Mouse (Mus musculus) embryonic stem cell, embryonic (primary cell): ENCODE measurements at regions not wholly inside any gene's neighbourhood (a gene's known extent, or its start where the extent isn't known, plus 50 kb on each side); places are given as distances from the start of the nearest gene placed in this dataset.
"Not testable (repeated sequence)": the region's sequence is repeated elsewhere in the genome, so short reads cannot be mapped to it uniquely, and the experiment has no call there.

ENCODE experiments used
- CTCF ChIA-PET, 4 experiments: fragments of 300-600 bp in 2 of 4; fragments of 350-600 bp in 2 of 4; sonication (Branson Sonifier 250); formaldehyde crosslinking; loops; one replicate each; lab custom pipeline; 2022; ENCODE audit warnings: inconsistent platforms in 2 of 4; lab: Charles Lee
- POLR2A ChIA-PET, 4 experiments: fragments of 300-600 bp in 2 of 4; fragments of 350-600 bp in 2 of 4; sonication (Branson Sonifier 250); formaldehyde crosslinking; loops; one replicate each; lab custom pipeline; 2022; ENCODE audit warnings: antibody characterized with exemption in 4 of 4, inconsistent platforms in 1 of 4; lab: Charles Lee

GRCm38 (mm10) chr9:27541585-27542151, 145.1 kb downstream of the Spata19 start:
- POLR2A ChIA-PET, result no interaction called here
- CTCF ChIA-PET, result no interaction called here

DNA sequence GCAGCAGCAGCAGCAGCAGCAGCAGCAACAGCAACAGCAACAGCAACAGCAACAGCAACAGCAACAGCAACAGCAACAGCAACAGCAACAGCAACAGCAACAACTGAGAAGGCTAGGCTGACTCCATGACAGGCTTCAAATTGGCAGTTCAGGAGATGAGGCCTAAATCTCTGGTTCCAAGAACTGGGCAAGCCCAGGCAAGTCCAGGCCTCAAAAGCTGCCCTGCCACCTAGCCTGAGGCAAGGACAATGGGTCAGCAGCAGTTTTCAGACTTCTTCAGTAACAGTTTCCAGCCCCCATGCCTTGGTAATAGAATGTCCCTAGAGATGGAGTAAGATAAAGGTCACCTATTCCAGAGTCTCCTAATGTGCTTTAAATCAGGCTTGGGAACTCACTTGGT, 158.1 kb downstream of the Spata19 start:
- POLR2A ChIA-PET, CTCF ChIA-PET: not testable (repeated sequence)

GRCm38 (mm10) chr9:27556315-27557225, 160.0 kb downstream of the Spata19 start:
- ChIA-PET CTCF (interaction anchor here in 2 of 4 experiments (0.6 to 1.4 kb wide), 2 partner anchors 143 to 1143 kb away, joined by 4 to 6 read pairs; no protein-coding TSS in a partner anchor), POLR2A (interaction anchor here in 1 of 4 experiments (0.5 kb wide), 1 partner anchor 453 kb away, joined by 3 read pairs; no protein-coding TSS in a partner anchor)

DNA sequence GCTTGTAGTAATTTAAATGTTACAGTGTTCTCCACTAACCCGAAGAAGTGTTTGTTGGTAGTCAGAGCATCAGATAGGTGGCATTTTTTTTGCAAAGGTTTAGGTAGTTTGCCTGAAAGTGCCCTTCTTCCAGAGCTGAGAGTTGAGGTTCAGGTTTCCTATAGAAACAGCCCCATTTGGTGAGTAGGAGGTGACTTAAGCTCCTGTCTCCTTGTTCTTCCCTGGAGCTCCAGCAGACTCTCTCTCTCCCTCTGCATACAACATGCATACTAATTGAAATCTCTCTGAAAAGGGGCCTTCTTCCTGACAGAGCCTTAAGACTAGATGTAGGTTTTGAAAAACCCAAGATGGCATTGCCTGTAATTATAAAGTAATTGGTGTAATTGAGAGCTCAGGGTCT, 161.3 kb downstream of the Spata19 start:
- ChIA-PET CTCF (no interaction called here), POLR2A (interaction anchor here in 1 of 4 experiments (0.6 kb wide), 1 partner anchor 11 kb away, joined by 3 read pairs; no protein-coding TSS in a partner anchor)

- CTCF ChIA-PET, result no interaction called here
- POLR2A ChIA-PET, result interaction anchor here in 1 of 4 experiments (0.6 kb wide), 1 partner anchor 11 kb away, joined by 3 read pairs; no protein-coding TSS in a partner anchor
These were observed 161.7 kb downstream of the Spata19 start for GRCm38 (mm10) chr9:27558286-27558685.

DNA sequence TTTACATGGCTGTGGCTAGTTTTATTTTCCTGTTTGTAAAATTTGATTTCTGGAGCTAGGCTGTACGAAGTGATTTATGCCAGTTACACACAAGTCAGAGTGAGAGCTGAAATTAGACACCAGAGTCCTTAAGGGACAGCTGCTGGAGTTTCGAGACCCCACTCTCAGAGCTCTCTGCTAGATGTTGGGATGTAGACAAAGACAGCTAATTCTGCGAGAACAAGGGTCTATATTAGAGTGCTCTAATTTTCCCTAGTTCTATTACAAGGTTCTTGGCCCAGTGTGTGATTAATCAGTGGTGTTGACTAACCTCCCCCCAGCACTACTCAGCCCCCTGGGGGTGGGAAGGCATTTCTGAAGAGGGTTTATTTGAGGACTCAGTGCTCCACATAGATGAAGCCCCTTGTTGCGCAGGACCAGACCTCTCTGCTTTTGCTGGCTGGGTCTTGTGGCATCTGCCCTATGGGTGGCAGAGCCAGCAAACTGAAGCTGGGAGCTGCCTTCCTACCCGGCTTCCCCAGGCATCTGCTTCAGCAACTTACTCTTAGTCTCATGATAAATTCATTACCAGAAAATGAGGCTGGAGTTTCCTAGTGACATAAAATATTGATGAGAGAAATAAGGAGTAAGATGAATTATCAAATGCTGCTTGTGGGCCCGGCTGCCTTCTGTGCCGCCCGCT, 171.9 kb downstream of the Spata19 start:
- ChIA-PET POLR2A (interaction anchor here in 1 of 4 experiments (0.5 kb wide), 1 partner anchor 10 kb away, joined by 3 read pairs; no protein-coding TSS in a partner anchor), CTCF (interaction anchor here in 1 of 4 experiments (0.5 kb wide), 1 partner anchor 86 kb away, joined by 6 read pairs; no protein-coding TSS in a partner anchor)

GRCm38 (mm10) chr9:27569054-27569387, 172.4 kb downstream of the Spata19 start:
- ChIA-PET POLR2A (interaction anchor here in 1 of 4 experiments (0.5 kb wide), 1 partner anchor 11 kb away, joined by 3 read pairs; no protein-coding TSS in a partner anchor), CTCF (interaction anchor here in 2 of 4 experiments (0.6 to 0.7 kb wide), 3 partner anchors 35 to 1686 kb away, joined by 4 read pairs; no protein-coding TSS in a partner anchor)

DNA sequence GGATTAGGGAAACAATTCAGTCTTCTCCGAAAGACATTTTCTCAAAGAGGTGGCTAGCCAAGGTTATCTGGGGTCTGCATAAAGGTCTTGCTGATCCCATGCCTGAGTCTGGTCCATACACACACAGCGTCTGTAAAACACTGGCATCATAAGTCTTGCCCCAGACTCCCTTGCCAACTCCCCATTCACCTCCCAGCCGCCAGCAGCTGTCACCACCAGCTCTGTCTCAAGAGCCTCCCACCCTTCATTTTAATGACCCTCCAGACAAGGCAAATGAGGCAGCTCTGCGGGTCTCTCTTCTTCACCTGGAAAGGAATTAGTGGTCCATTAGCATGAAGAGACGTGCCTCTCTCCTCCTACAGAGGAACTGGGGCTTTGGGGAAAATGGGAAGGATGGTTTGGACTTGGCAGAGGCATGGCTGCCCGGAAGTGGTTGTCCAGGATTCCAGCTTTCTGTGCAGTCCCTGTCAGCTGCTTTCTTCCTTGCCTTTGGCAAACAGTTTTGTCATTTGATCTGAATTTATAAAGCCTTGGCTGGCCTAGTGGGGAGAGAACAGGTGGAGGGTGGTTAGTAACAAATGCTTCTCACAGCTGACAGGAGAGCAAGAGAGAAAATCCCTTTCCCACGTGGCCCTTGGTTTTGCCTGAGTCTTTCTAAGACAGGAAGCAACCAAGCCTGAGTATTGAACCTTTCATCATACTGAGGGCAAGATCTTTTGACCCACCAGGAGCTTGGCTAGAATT, 173.3 kb upstream of the Opcml start:
- ChIA-PET CTCF (interaction anchor here in 1 of 4 experiments (1.2 kb wide), 1 partner anchor 11 kb away, joined by 4 read pairs; no protein-coding TSS in a partner anchor), POLR2A (interaction anchor here in 1 of 4 experiments (0.7 kb wide), 1 partner anchor 160 kb away, joined by 3 read pairs; no protein-coding TSS in a partner anchor)

DNA sequence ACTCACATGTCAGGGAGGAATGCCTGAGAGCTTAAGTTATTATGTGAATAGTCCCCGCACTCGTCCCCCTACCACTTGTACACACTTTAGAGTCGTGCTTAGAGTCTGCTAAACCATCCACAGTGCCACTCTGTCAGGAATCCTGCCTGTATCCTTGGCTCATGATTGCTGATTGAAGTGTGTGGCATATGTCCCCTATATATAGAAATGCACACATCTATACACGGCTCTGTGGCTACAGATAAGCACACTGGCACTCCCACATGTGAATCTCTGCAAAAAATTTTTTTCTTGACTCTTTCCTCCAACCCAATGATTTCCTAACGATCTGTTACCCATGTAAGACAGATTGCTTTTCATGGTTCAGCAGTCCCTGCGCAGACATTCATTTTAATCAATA, 155.7 kb upstream of the Opcml start:
- POLR2A ChIA-PET, result no interaction called here
- CTCF ChIA-PET, result no interaction called here

GRCm38 (mm10) chr9:27640611-27641010, 150.0 kb upstream of the Opcml start:
- CTCF ChIA-PET, result interaction anchor here in 1 of 4 experiments (0.6 kb wide), 1 partner anchor 87 kb away, joined by 3 read pairs; no protein-coding TSS in a partner anchor

DNA sequence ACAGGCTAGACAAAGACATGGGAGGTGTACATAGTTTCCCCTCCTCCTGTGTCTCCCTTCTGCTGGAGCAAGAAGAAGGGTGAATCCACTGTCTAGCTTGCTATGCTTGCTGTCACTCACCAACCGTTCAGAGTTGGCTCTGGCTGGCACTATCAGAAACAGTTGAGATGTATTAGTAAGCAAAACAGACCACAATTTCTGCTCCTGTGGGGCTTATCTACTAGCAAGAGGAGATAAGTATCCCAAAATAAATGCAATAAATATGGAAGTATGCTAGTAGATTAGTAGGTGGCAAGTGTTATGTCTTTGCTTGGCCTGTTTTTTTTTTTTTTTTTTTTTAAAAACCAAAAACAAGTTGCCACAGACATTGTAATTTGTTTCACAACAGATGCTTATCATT, 147.3 kb upstream of the Opcml start:
- ChIA-PET CTCF (no interaction called here), POLR2A (interaction anchor here in 1 of 4 experiments (1.1 kb wide), 1 partner anchor 27 kb away, joined by 3 read pairs; no protein-coding TSS in a partner anchor)

More at GRCm38 (mm10) chr9:27640611-27641010, 150.0 kb upstream of the Opcml start:
- POLR2A ChIA-PET, result interaction anchor here in 2 of 4 experiments (0.7 kb wide), 3 partner anchors 114 to 1977 kb away, joined by 3 to 5 read pairs (median 3); no protein-coding TSS in a partner anchor

- POLR2A ChIA-PET, result no interaction called here
- CTCF ChIA-PET, result no interaction called here
These were observed 146.7 kb upstream of the Opcml start for GRCm38 (mm10) chr9:27643916-27644315.

DNA sequence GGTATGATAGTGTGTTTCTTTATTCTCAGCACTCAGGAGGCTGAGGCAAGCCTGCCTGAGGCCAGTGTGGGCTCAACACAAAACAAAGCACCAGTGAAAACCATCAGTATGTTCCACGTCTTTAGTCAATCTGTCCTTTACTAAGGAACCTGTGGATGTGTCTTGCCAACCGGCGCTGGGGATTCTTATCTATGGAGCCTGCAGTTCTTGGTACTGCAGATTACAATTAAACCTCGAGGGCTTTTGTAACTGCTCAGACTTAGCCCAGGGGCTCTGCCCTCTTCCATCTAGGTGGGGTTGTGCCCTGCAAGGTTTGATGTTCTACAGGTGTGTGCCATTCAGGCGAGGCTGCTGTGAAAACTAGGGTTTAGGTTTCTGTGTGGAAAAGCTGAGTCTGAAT, 145.1 kb upstream of the Opcml start:
- POLR2A ChIA-PET, result no interaction called here
- CTCF ChIA-PET, result interaction anchor here in 1 of 4 experiments (0.5 kb wide), 1 partner anchor 113 kb away, joined by 3 read pairs; no protein-coding TSS in a partner anchor

DNA sequence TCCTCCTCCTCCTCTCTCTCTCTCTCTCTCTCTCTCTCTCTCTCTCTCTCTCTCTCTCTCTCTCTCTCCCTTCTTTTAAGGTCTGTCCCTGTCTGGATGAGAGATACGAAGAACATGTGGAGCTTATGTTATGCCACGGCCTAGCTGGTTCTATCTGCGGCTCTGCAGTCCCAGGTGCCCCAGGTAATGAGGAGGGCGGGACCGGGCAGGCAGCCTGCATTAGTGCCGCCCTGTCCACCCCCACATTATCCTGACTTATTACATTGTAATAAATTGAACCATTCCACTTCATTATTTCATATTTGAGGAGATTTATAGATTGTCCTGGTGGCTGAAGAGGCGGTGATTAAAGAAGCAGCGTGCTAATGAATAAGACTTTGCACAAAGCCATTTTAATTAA, 144.5 kb upstream of the Opcml start:
- CTCF ChIA-PET, result interaction anchor here in 1 of 4 experiments (0.6 kb wide), 1 partner anchor 101 kb away, joined by 3 read pairs; no protein-coding TSS in a partner anchor
- POLR2A ChIA-PET, result no interaction called here

DNA sequence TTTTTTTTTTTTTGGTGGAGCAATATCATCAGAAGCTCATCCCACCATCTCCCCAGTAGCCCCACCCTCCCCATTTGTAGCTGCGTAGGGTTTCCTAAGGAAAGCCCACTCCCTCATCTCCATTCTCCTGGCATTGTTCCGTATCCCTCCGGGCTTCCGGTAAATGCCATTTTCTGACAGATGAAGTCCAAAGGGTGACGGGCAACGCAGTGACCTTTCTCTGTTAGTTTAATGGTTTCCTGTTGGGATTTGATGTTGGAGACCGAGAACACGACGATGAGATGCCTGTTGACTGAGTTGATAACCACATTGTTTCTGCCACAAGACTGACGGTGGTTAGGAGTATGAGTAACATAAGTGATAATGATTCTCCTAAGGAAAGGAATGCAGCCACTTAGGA, 143.6 kb upstream of the Opcml start:
- ChIA-PET POLR2A (interaction anchor here in 1 of 4 experiments (0.6 kb wide), 1 partner anchor 12 kb away, joined by 3 read pairs; no protein-coding TSS in a partner anchor), CTCF (interaction anchor here in 2 of 4 experiments (0.6 to 0.7 kb wide), 2 partner anchors 100 to 320 kb away, joined by 3 read pairs; no protein-coding TSS in a partner anchor)

- POLR2A ChIA-PET, result no interaction called here
- CTCF ChIA-PET, result interaction anchor here in 1 of 4 experiments (0.6 kb wide), 1 partner anchor 97 kb away, joined by 3 read pairs; no protein-coding TSS in a partner anchor
These were observed 132.6 kb upstream of the Opcml start for GRCm38 (mm10) chr9:27658001-27658400.

GRCm38 (mm10) chr9:27661431-27662300, 128.9 kb upstream of the Opcml start:
- CTCF ChIA-PET, result no interaction called here
- POLR2A ChIA-PET, result no interaction called here
